Mouse (Mus musculus) ES-E14 (cell line): ENCODE results near the gene Dlat.

Experiments used
- HCFC1 ChIP-seq: IDR thresholded peaks from 2 replicates; pipeline ENCODE4 v1.6.1; 2012; ENCODE audit warnings: low read length, inconsistent platforms, borderline replicate concordance; ENCODE audit not compliant: insufficient read depth
- MAFK ChIP-seq: IDR thresholded peaks from 2 replicates; pipeline ENCODE4 v1.6.1; 2014; ENCODE audit warnings: mild to moderate bottlenecking, low read depth, low read length, inconsistent platforms; ENCODE audit not compliant: insufficient read depth
- ZC3H11A ChIP-seq: IDR thresholded peaks from 2 replicates; pipeline ENCODE4 v1.6.1; 2012; ENCODE audit warnings: low read depth, mild to moderate bottlenecking, inconsistent platforms, low read length, borderline replicate concordance
- ZNF384 ChIP-seq: IDR thresholded peaks from 2 replicates; pipeline ENCODE4 v1.6.1; 2012; ENCODE audit warnings: low read depth, low read length, inconsistent platforms

DNA sequence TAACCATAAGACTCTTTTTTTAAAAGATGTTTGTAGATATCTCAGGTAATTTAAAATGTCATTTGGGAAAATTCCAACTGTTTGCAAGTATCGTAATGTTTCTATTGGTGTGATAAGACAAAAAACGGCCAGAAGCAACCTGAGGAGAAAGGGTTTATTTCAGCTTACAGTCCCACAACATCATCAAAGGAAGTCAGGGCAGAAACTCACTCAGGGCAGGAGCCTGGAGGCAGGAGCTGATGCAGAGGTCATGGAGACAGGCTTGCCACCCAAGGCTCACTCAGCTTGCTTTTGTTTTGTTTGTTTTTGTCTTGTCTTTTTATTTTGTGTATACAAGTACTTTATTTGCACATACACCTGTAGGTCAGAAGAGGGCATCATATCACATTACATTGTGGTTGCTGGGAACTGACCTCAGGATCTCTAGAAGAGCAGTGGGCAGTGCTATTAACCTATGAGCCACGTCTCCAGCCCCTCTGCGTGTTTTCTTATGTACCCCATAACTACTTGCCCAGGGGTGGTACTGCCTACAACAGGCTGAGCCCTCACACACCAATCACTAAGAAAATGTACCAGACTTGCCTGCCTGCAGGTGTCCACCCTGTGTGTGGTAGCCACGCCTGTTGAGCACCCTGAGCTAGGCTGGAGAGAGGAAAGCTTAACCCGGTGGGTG, 27.4 kb downstream of the Dlat start:
- TF ChIP-seq ZNF384, result no peak
- no peak for TF ChIP-seq HCFC1
- no peak for TF ChIP-seq ZC3H11A
- no peak for TF ChIP-seq MAFK
